Mouse (Mus musculus) midbrain, postnatal 0 days (tissue): Measurements from ENCODE around the gene Phlpp1. TPM values are rescaled to one million over a fixed set of nuclear protein-coding genes. Genes with fewer than 3 reads are reported as not detected.

ENCODE experiments used
- ATAC-seq: fragments of 200-750 bp; cut with Nextera tagmentation; 2 replicates; pipeline ENCODE4 v1.8.0; 2017; ENCODE audit warnings: moderate number of reproducible peaks, mild to moderate bottlenecking, moderate TSS enrichment, moderate library complexity; ENCODE audit not compliant: low FRiP score
- DNase-seq: peaks from one replicate; pipeline ENCODE4 v3.0.0-alpha.2; 2015; ENCODE audit warnings: low spot score
- H3K27ac ChIP-seq: fragments of 300-500 bp; sonication (generic); 2 replicates; pipeline ENCODE4 v1.5.1; 2014; ENCODE audit warnings: low read depth, mild to moderate bottlenecking, low read length, mixed read lengths
- H3K27me3 ChIP-seq: fragments of 300-500 bp; sonication (generic); 2 replicates; pipeline ENCODE4 v1.6.1; 2014; ENCODE audit warnings: low read length, control low read depth, mixed read lengths; ENCODE audit not compliant: insufficient read depth
- H3K36me3 ChIP-seq: fragments of 300-500 bp; sonication (generic); 2 replicates; pipeline ENCODE4 v1.6.1; 2014; ENCODE audit warnings: low read length, control low read depth, mixed read lengths; ENCODE audit not compliant: insufficient read depth
- H3K4me1 ChIP-seq: fragments of 300-500 bp; sonication (generic); 2 replicates; pipeline ENCODE4 v1.6.1; 2014; ENCODE audit warnings: mild to moderate bottlenecking, control low read depth, antibody characterized with exemption, low read length, mixed read lengths; ENCODE audit not compliant: insufficient read depth
- H3K4me2 ChIP-seq: fragments of 300-500 bp; sonication (generic); 2 replicates; pipeline ENCODE4 v1.6.1; 2014; ENCODE audit warnings: low read depth, mild to moderate bottlenecking, low read length, mixed read lengths; ENCODE audit not compliant: poor library complexity, severe bottlenecking
- H3K4me3 ChIP-seq: fragments of 300-500 bp; sonication (generic); 2 replicates; pipeline ENCODE4 v1.5.1; 2014; ENCODE audit warnings: low read depth, mild to moderate bottlenecking, low read length, moderate library complexity
- H3K9ac ChIP-seq: fragments of 300-500 bp; sonication (generic); replicated peaks from 2 replicates; pipeline ENCODE4 v1.6.1; 2014; ENCODE audit warnings: mild to moderate bottlenecking, low read length, moderate library complexity, mixed read lengths; ENCODE audit not compliant: poor library complexity, severe bottlenecking
- H3K9me3 ChIP-seq: fragments of 300-500 bp; sonication (generic); 2 replicates; pipeline ENCODE4 v1.6.1; 2016; ENCODE audit warnings: low read length, control low read depth
- CTCF ChIP-seq: IDR thresholded peaks from 2 replicates; pipeline ENCODE4 v1.5.1; 2016; ENCODE audit warnings: antibody characterized with exemption, mild to moderate bottlenecking
- WGBS: fragments of 180-500 bp; shearing (Covaris S2); extraction: QIAGEN DNeasy Blood & Tissue Kit; methylation state at CpG from one replicate; pipeline ENCODE4 v1.1.7; 2014; 5-methylcytosine and 5-hydroxymethylcytosine counted together
- polyA plus RNA-seq: library from polyadenylated mRNA; unstranded; fragments of >200 nt; fragmentation: Nextera tagmentation; extraction: Ambion mirVana; gene quantifications from 2 replicates; pipeline ENCODE4 v1.2.1, GENCODE M21; 2015
- total RNA-seq: library from RNA; depleted of rRNA; stranded (reverse); fragments of >200 nt; gene quantifications from 2 replicates; pipeline ENCODE4 v1.2.3, GENCODE M21; 2014

The Phlpp1 gene
- total and polyA plus RNA-seq, 2 experiments from 2014 or later: 5.3 to 34.0 TPM

- H3K4me1 ChIP-seq: peaks cover 4% of the 10 kb centered on the region; the same call in 1 of the 2 replicates
- no peak overlapping the region for H3K4me3 ChIP-seq
- H3K9ac ChIP-seq: no peak overlapping the region
- TF ChIP-seq CTCF: no peak
- ATAC-seq: no peak
- 70% methylated on average over 1 of the region's 1 CpGs for WGBS
- H3K4me2 ChIP-seq: no peak overlapping the region
- H3K27me3 ChIP-seq: no peaks in the 10 kb centered on the region
- no peaks in the 10 kb centered on the region for H3K36me3 ChIP-seq
- no peak for DNase-seq
- no peaks in the 10 kb centered on the region for H3K9me3 ChIP-seq
- no peak overlapping the region for H3K27ac ChIP-seq
Measured at GRCm38 (mm10) chr1:106243371-106243770, 71.8 kb downstream of the Phlpp1 start.

GRCm38 (mm10) chr1:106244245-106244644, 72.7 kb downstream of the Phlpp1 start:
- Histone ChIP-seq H3K4me2 (no peak overlapping the region), H3K36me3 (no peaks in the 10 kb centered on the region), H3K4me1 (peaks cover 4% of the 10 kb centered on the region; the same call in 1 of the 2 replicates), H3K27ac (no peak overlapping the region), H3K9me3 (no peaks in the 10 kb centered on the region), H3K9ac (no peak overlapping the region), H3K4me3 (no peak overlapping the region), H3K27me3 (no peaks in the 10 kb centered on the region)
- 92% methylated on average over 3 of the region's 3 CpGs for WGBS
- ATAC-seq (no peak), DNase-seq (no peak)
- no peak for TF ChIP-seq CTCF

GRCm38 (mm10) chr1:106254047-106254446, 82.5 kb downstream of the Phlpp1 start:
- Histone ChIP-seq H3K27ac (no peak overlapping the region), H3K4me3 (no peak overlapping the region), H3K9ac (no peak overlapping the region), H3K27me3 (no peaks in the 10 kb centered on the region), H3K9me3 (no peaks in the 10 kb centered on the region), H3K4me1 (no peaks in the 10 kb centered on the region), H3K4me2 (no peak overlapping the region), H3K36me3 (no peaks in the 10 kb centered on the region)
- ATAC-seq (no peak), DNase-seq (no peak)
- WGBS: 88% methylated on average over 1 of the region's 1 CpGs
- no peak for TF ChIP-seq CTCF

- DNase-seq: no peak
- Histone ChIP-seq H3K9me3 (no peaks in the 10 kb centered on the region), H3K36me3 (no peaks in the 10 kb centered on the region), H3K27me3 (no peaks in the 10 kb centered on the region), H3K4me1 (no peaks in the 10 kb centered on the region), H3K27ac (no peak overlapping the region), H3K9ac (no peak overlapping the region), H3K4me2 (no peak overlapping the region), H3K4me3 (no peak overlapping the region)
- ATAC-seq: no peak
- WGBS: 87% methylated on average over 1 of the region's 1 CpGs
- TF ChIP-seq CTCF: no peak
Measured at GRCm38 (mm10) chr1:106257176-106257575, 85.6 kb downstream of the Phlpp1 start.

- H3K4me3 ChIP-seq: no peak overlapping the region
- H3K4me1 ChIP-seq: 0 out of 2 replicates have a peak, but pooled peaks cover 3% of the 10 kb centered on the region
- H3K9ac ChIP-seq: no peak overlapping the region
- no peaks in the 10 kb centered on the region for H3K27me3 ChIP-seq
- H3K9me3 ChIP-seq: no peaks in the 10 kb centered on the region
- H3K36me3 ChIP-seq: no peaks in the 10 kb centered on the region
- H3K4me2 ChIP-seq: no peak overlapping the region
- no peak for TF ChIP-seq CTCF
- no peak for ATAC-seq
- 89% methylated on average over 6 of the region's 6 CpGs for WGBS
- no peak overlapping the region for H3K27ac ChIP-seq
- DNase-seq: no peak
Measured at GRCm38 (mm10) chr1:106268028-106268799, 96.7 kb downstream of the Phlpp1 start.

GRCm38 (mm10) chr1:106269337-106269736, 97.8 kb downstream of the Phlpp1 start:
- DNase-seq: no peak
- whole genome bisulfite sequencing: 57% methylated on average over 4 of the region's 4 CpGs
- H3K4me3 ChIP-seq: no peak overlapping the region
- no peak for TF ChIP-seq CTCF
- H3K36me3 ChIP-seq: no peaks in the 10 kb centered on the region
- no peak overlapping the region for H3K4me2 ChIP-seq
- no peak overlapping the region for H3K27ac ChIP-seq
- peaks cover 6% of the 10 kb centered on the region; the same call in 1 of the 2 replicates for H3K4me1 ChIP-seq
- no peaks in the 10 kb centered on the region for H3K9me3 ChIP-seq
- H3K27me3 ChIP-seq: no peaks in the 10 kb centered on the region
- H3K9ac ChIP-seq: no peak overlapping the region
- no peak for ATAC-seq
